Mouse (Mus musculus) ES-Bruce4 (cell line): Measurements from ENCODE around the gene Slc3a2.

Experiments used
- CTCF ChIP-seq: IDR thresholded peaks from one replicate; pipeline ENCODE4 v1.8.1; 2011; ENCODE audit warnings: low read depth, low read length
- POLR2A ChIP-seq: IDR thresholded peaks from one replicate; pipeline ENCODE4 v1.8.1; 2011; ENCODE audit warnings: low read length; ENCODE audit not compliant: insufficient read depth

- TF ChIP-seq POLR2A (no peak), CTCF (no peak)
These were observed 19.6 kb downstream of the Slc3a2 start for GRCm38 (mm10) chr19:8703571-8703970.
